Mouse (Mus musculus): ENCODE data around the gene Enkur.
"Not testable (repeated sequence)": the region's sequence is repeated elsewhere in the genome, so short reads cannot be mapped to it uniquely, and the experiment has no call there.

Gene Enkur

GRCm38 (mm10) chr2:21204912-21205830 lies at the start of gene Enkur, which contains the start of gene Thnsl1:
Enkur (minus strand) TSS chr2:21205365.
Thnsl1 (plus strand) TSS chr2:21205724.
- DNase-seq (ENCODE audit: low read depth, low spot score): peak; percentile 98

GRCm38 (mm10) chr2:21254308-21254707 lies 49.1 kb upstream of the Enkur start:
- DNase-seq (ENCODE audit: low read depth, low spot score): no peak

GRCm38 (mm10) chr2:21253644-21254043 lies 48.5 kb upstream of the Enkur start:
- no peak for DNase-seq (ENCODE audit: low read depth, low spot score)

- DNase-seq (ENCODE audit: low read depth, low spot score): no peak
These were observed 40.4 kb upstream of the Enkur start for GRCm38 (mm10) chr2:21245477-21246102.

GRCm38 (mm10) chr2:21244986-21245385 lies 39.8 kb upstream of the Enkur start:
- no peak for DNase-seq (ENCODE audit: low read depth, low spot score)

- DNase-seq (ENCODE audit: low read depth, low spot score): not testable (repeated sequence)
These were observed 38.9 kb upstream of the Enkur start for GRCm38 (mm10) chr2:21244104-21244503.

GRCm38 (mm10) chr2:21236846-21237245 lies 31.7 kb upstream of the Enkur start:
- no peak for DNase-seq (ENCODE audit: low read depth, low spot score)

GRCm38 (mm10) chr2:21235844-21236386 lies 30.8 kb upstream of the Enkur start:
- DNase-seq (ENCODE audit: low read depth, low spot score): no peak

- no peak for DNase-seq (ENCODE audit: low read depth, low spot score)
These were observed 29.9 kb upstream of the Enkur start for GRCm38 (mm10) chr2:21234871-21235648.

GRCm38 (mm10) chr2:21231147-21231546 lies 26.0 kb upstream of the Enkur start:
- DNase-seq (ENCODE audit: low read depth, low spot score): no peak

GRCm38 (mm10) chr2:21230276-21230675 lies 25.1 kb upstream of the Enkur start:
- DNase-seq (ENCODE audit: low read depth, low spot score): no peak

- no peak for DNase-seq (ENCODE audit: low read depth, low spot score)
These were observed 17.6 kb upstream of the Enkur start for GRCm38 (mm10) chr2:21222453-21223384.

- DNase-seq (ENCODE audit: low read depth, low spot score): no peak
These were observed 10.1 kb upstream of the Enkur start for GRCm38 (mm10) chr2:21215284-21215683.

- DNase-seq (ENCODE audit: low read depth, low spot score): no peak
These were observed 9.2 kb upstream of the Enkur start for GRCm38 (mm10) chr2:21214322-21214721.

GRCm38 (mm10) chr2:21211361-21211760 lies 6.2 kb upstream of the Enkur start:
- DNase-seq (ENCODE audit: low read depth, low spot score): no peak

GRCm38 (mm10) chr2:21206278-21206677 lies 1.1 kb upstream of the Enkur start:
- no peak for DNase-seq (ENCODE audit: low read depth, low spot score)

GRCm38 (mm10) chr2:21205831-21206159 lies 630 bp upstream of the Enkur start:
- DNase-seq (ENCODE audit: low read depth, low spot score): no peak

GRCm38 (mm10) chr2:21202754-21203153 lies 2.4 kb downstream of the Enkur start:
- DNase-seq (ENCODE audit: low read depth, low spot score): no peak

GRCm38 (mm10) chr2:21199051-21199450 lies 6.1 kb downstream of the Enkur start:
- DNase-seq (ENCODE audit: low read depth, low spot score): no peak

- DNase-seq (ENCODE audit: low read depth, low spot score): no peak
These were observed 9.9 kb downstream of the Enkur start for GRCm38 (mm10) chr2:21195233-21195632.

GRCm38 (mm10) chr2:21191232-21191631 lies 13.9 kb downstream of the Enkur start:
- DNase-seq (ENCODE audit: low read depth, low spot score): no peak
